Mouse (Mus musculus): ENCODE measurements around the gene Ahnak. TPM values are rescaled to one million over a fixed set of nuclear protein-coding genes. Genes with fewer than 3 reads are reported as not detected.
A peak's percentile ranks its signal among the peaks of the same experiment; 100 is the strongest.

Ahnak gene
- 1,000 to 10,000 TPM in 14 of 26 experiments, 100 to 1,000 TPM in 12; 456 to 7,544 (median 1,268) TPM for total RNA-seq (2018; cell fraction: chromatin; rRNA removed)
- total RNA-seq (2018; cell fraction: cytosol; rRNA removed) = 100 to 1,000 TPM; 156 to 966 (median 391) TPM
- total RNA-seq (2018; cell fraction: nucleus; rRNA removed) = 1,000 to 10,000 TPM in 9 of 26 experiments, 100 to 1,000 TPM in 17; 420 to 2,179 (median 869) TPM
- 97.5 to 169 TPM (median 125 TPM) in 3 replicates for polyA plus RNA-seq (2018)

DNA sequence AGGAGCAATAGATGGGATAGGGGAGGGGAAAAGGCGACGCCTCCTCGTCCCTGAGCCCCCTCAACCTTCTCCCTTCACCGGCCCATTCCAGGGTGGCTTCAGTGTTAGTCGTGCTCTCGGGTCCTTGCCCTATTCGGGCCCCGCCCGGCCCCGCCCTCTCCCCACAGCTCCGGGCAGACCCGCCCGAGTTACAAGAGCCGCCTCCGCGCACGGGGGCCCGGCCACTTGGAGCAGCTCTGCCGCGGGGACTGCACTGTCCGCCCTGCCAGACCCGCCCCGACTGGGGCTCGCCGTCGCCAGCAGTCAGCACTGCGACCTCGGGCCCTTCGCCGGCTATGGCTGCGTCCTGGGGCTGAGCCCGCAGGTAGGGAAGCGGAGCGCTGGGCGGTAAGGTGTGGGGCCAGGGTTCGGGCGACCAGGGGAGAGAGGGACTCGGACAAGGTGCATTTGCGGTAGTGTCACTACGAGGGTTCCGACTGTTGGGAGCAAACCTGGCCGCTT, at the start of gene Ahnak:
TSS of gene Ahnak (plus strand) at position 219 of the 501 bp plus-strand sequence.
- Histone ChIP-seq H3K36me3 (ENCODE audit: inconsistent target) (no peaks in the 10 kb centered on the region), H3K79me2 (ENCODE audit: inconsistent target) (peaks cover 76% of the 10 kb centered on the region), H3K4me3 (ENCODE audit: inconsistent target) (peak within 1 kb of the TSS; percentile 94), H3K27ac (peak within 1 kb of the TSS; percentile 95)
- 2% methylated on average over 27 of the region's 42 CpGs for WGBS (ENCODE audit: missing documents)

DNA sequence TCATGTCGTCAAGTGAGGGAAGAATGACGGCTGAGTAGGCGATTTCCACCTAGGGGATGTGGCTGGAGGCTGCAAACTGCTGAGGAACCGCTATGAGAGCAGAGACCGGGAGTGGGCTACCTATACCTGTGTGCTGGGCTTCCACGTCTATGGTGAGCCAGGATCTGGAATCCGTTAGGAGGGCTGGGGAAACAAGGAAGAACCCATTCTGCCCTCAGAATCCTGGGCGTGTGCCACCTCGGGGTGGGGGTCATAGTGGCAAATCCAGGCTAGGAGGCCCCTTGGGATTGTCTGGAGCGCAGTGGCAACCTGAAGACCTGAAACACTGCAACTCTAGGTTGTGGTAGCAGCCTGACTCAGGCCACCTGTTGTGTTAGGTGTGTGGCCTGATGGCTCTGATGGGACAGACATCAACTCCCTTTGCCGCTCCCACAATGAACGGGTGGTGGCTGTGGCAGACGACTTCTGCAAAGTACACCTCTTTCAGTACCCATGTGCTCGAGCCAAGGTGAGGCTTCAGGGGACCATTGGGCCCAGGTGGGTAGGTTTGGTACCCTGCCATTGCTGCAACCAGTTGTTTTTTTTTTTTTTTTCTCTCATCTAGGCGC, 48.5 kb upstream of the Ahnak start:
- Histone ChIP-seq H3K4me3 (ENCODE audit: inconsistent target) (no peak overlapping the region), H3K36me3 (ENCODE audit: inconsistent target) (peaks cover 20% of the 10 kb centered on the region; the same call in 1 of the 2 replicates)

DNA sequence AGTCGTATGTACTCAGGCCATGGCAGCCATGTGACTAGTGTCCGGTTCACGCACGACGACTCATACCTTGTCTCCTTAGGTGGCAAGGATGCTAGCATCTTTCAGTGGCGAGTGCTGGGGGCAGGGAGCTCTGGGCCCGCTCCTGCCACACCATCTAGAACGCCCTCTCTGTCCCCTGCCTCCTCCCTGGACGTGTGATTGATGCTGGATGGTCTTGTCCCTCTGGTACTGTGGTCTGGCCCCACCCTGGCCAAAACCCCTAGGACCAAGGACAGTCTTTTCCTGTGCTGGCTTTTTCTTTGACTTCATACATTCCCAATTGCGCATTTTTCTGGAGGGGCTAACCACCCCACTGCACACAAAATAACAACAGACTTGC, 48.0 kb upstream of the Ahnak start:
- Histone ChIP-seq H3K4me3 (ENCODE audit: inconsistent target) (peak overlapping the region; percentile 62; the same call in 1 of the 2 replicates), H3K27ac (peak overlapping the region; percentile 57), H3K36me3 (ENCODE audit: inconsistent target) (peaks cover 25% of the 10 kb centered on the region; the same call in 1 of the 2 replicates), H3K79me2 (ENCODE audit: inconsistent target) (peaks cover 40% of the 10 kb centered on the region)
- 75% methylated on average over 10 of the region's 10 CpGs for WGBS (ENCODE audit: missing documents)

More for the DNA sequence above, 48.5 kb upstream of the Ahnak start:
- Histone ChIP-seq H3K79me2 (ENCODE audit: inconsistent target) (peaks cover 35% of the 10 kb centered on the region), H3K27ac (no peak overlapping the region)
- 92% methylated on average over 15 of the region's 15 CpGs for WGBS (ENCODE audit: missing documents)

DNA sequence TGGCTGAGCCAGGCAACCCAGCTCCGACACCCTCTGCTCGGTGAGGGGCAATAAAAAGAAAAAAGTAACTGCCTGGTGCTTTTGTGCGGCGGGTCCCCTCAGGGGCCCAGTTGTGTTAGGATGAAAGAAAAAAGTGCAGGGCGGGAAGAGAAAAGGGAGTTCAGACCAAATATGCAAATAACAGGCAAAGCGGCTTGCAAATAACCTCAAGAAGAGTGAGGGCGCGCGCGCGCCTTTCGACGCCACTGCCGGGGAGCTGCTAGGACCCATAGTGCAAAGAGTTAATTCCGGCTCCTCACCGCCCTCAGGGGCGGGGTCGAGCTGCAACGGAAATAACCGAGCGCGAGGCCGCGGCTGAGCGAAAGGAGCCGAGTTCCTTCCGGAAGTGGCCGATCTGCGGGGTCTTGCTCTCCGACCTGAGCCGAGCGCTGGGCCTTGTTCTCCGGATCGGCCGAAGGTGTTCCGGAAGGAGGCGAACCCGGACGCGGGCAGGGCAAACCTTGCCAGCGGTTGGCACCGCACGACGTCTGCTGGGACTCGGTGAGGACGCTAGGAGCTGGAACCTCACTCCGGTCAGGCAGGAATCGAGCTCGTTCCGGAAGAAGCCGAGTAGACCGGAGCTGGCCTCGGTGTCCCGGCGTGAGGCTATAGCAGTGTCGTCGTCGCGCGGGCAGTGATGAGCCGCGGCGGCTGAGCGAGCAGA, 47.4 kb upstream of the Ahnak start, which contains the start of gene Mta2:
TSS of gene Mta2 (plus strand) at position 361 of the 703 bp plus-strand sequence.
- Histone ChIP-seq H3K27ac (peak within 1 kb of the TSS; percentile 57), H3K36me3 (ENCODE audit: inconsistent target) (peaks cover 24% of the 10 kb centered on the region; the same call in 1 of the 2 replicates), H3K4me3 (ENCODE audit: inconsistent target) (peak within 1 kb of the TSS; percentile 62), H3K79me2 (ENCODE audit: inconsistent target) (peaks cover 46% of the 10 kb centered on the region)
- 3% methylated on average over 51 of the region's 64 CpGs for WGBS (ENCODE audit: missing documents)

DNA sequence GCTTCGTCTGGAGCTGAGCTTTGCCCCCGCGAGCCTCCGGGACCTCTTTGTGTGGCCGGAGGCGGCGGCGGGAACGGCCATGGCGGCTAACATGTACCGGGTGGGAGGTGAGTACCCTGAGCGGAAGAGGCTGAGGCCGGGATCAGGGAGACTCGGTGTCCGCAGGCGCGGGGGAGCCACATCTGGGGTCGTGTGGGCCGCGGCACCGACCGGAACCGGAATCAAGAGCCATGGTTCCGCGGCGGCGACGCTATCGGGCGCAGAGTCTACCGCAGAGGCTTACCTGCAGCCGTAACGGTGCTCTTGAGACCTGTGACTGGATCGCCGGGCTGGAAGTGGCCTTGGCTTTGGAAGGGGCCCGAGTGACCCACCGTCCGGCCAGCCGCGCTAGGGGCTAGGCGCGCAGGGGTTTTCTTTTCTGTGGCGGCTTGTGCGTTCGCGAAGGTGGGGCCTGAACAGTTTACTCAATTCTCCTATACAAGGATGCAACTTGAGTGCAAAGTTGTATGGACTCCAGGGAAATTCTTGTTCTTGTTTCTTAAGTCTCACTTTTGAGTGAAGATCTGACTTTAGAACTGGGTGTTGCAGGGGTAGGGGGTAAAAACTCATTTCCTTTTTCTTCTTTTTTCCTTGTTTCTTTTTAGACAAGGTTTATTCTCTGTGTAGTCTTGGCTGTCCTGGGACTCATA, 46.7 kb upstream of the Ahnak start:
- H3K36me3 ChIP-seq (ENCODE audit: inconsistent target) = peaks cover 22% of the 10 kb centered on the region
- H3K4me3 ChIP-seq (ENCODE audit: inconsistent target) = peak overlapping the region; percentile 62
- peaks cover 53% of the 10 kb centered on the region for H3K79me2 ChIP-seq (ENCODE audit: inconsistent target)
- under 1% methylated on average over 43 of the region's 46 CpGs for WGBS (ENCODE audit: missing documents)
- H3K27ac ChIP-seq = peak overlapping the region; percentile 57

DNA sequence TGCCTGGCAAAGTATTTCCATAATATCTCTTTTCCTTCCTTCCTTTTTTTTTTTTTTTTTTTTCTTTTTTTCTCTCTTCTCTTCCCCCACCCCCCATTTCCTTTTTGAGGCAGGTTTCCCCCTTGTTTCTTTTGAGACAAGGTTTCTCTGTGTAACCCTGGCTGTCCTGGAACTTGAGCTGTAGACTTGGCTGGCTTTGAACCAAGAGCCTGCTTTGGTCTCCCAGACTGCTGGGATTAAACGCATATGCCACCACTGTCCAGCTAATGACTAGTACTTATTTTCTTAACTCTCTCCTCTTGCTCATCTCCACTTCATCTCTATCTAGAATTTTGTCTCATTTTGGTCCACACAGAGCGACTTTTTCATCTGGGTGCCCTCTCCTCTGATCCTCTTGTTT, 46.0 kb upstream of the Ahnak start:
- Histone ChIP-seq H3K36me3 (ENCODE audit: inconsistent target) (peaks cover 26% of the 10 kb centered on the region), H3K79me2 (ENCODE audit: inconsistent target) (peaks cover 56% of the 10 kb centered on the region), H3K4me3 (ENCODE audit: inconsistent target) (peak overlapping the region; percentile 62), H3K27ac (peak overlapping the region; percentile 57)
- WGBS (ENCODE audit: missing documents) = 41% methylated on average over 2 of the region's 2 CpGs

DNA sequence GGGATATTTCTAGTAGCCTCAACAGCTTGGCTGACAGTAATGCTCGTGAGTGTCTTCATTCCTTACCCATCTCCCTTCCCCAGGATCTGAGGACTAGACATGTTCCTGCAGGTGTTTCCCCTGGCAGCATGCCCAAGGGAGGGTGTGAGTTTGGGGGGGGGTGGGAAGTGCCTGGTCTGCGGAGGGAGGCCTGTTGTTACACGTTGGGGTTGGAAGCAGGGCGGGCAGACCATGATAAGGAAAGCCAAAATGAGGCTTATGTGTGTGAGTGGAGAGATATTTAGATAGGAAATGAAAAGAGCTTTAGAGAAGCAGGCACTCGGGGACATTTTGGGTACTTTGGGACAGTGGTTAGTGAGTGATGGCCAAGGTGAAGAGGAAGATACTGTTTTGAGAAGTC, 45.0 kb upstream of the Ahnak start:
- no peak overlapping the region; the same call in 1 of the 2 replicates for H3K4me3 ChIP-seq (ENCODE audit: inconsistent target)
- H3K79me2 ChIP-seq (ENCODE audit: inconsistent target) = peaks cover 56% of the 10 kb centered on the region
- H3K27ac ChIP-seq = no peak overlapping the region
- WGBS (ENCODE audit: missing documents) = 9% methylated on average over 4 of the region's 5 CpGs
- peaks cover 36% of the 10 kb centered on the region for H3K36me3 ChIP-seq (ENCODE audit: inconsistent target)

DNA sequence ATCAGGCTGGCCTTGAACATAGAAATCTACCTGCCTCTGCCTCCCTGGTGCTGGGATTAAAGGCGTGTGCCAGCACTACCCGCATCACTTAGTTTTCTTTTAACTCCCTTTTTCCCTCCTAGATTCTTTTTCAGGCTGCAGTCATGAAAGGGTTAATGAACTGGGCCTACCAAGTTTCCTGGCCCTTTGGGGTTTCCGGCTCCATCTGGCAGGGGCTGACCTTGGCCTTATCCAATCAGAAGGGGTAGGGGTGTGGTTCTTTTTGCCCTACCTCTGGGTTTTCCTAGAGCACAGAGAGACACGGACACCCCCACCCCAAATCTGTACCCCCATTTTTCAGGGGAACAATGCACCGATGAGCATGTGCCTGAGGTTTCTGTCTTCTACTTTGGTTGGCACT, 44.3 kb upstream of the Ahnak start:
- H3K36me3 ChIP-seq (ENCODE audit: inconsistent target) = peaks cover 43% of the 10 kb centered on the region
- peak overlapping the region; percentile 38; the same call in 1 of the 2 replicates for H3K27ac ChIP-seq
- 18% methylated on average over 5 of the region's 5 CpGs for WGBS (ENCODE audit: missing documents)
- H3K4me3 ChIP-seq (ENCODE audit: inconsistent target) = peak overlapping the region; percentile 13; the same call in 1 of the 2 replicates
- peaks cover 56% of the 10 kb centered on the region for H3K79me2 ChIP-seq (ENCODE audit: inconsistent target)

DNA sequence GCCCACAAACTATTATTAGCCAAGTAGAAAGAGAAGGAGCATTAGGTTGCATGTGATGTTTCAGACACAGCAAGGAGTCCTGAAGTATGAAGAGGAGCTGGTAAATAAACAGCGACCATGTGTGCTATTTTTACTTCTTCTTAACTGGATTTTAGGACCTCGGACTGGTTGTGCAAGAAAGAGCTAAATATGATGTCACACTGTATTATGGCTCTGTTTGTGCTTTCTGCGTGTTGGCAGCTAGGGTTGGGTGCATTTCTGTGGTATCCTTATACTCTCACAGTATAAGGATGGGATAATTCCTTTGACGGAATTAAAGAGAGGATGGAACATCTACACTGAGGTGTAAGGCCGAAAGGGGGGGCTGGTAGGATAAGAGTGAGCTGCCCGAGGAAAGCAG, 43.8 kb upstream of the Ahnak start:
- 45% methylated on average over 6 of the region's 6 CpGs for WGBS (ENCODE audit: missing documents)
- H3K79me2 ChIP-seq (ENCODE audit: inconsistent target) = peaks cover 56% of the 10 kb centered on the region
- H3K4me3 ChIP-seq (ENCODE audit: inconsistent target) = peak overlapping the region; percentile 13; the same call in 1 of the 2 replicates
- H3K27ac ChIP-seq = peak overlapping the region; percentile 38; the same call in 1 of the 2 replicates
- peaks cover 46% of the 10 kb centered on the region for H3K36me3 ChIP-seq (ENCODE audit: inconsistent target)

DNA sequence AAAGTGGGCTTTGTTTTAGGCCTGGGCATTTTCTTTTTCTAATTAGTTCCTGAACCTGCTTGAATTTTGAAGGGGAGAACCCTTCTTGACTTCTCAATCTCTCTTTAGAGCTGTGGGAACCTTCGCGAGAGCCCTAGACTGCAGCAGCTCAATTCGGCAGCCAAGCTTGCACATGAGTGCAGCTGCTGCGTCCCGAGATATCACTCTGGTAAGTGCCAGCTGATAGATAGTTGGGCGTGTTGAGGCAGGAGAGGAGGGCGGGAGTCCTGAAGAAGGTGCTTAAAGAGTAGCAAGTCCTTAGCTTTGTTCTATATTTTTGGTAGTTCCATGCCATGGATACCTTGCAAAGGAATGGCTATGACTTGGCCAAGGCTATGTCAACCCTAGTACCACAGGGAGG, 42.2 kb upstream of the Ahnak start:
- Histone ChIP-seq H3K4me3 (ENCODE audit: inconsistent target) (no peak overlapping the region), H3K79me2 (ENCODE audit: inconsistent target) (peaks cover 56% of the 10 kb centered on the region), H3K27ac (no peak overlapping the region), H3K36me3 (ENCODE audit: inconsistent target) (peaks cover 62% of the 10 kb centered on the region)
- 95% methylated on average over 7 of the region's 7 CpGs for WGBS (ENCODE audit: missing documents)

DNA sequence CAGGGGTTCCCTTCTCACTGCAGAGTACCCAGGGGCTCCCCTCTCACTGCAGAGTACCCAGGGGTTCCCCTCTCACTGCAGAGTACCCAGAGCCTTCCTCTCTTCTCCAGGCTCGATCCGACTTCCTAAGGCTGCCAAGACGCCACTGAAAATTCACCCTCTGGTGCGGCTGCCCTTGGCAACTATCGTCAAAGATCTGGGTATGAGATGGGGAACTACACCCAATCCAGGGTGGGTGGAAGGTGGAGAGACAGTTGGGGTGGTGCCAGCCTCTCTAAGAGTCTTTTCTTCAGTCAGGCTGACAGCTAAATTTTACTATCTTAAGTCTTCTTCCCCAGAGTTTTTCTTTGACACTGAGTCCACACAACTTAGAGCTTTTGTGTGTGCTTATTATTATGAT, 38.9 kb upstream of the Ahnak start:
- H3K4me3 ChIP-seq (ENCODE audit: inconsistent target) = no peak overlapping the region
- peaks cover 40% of the 10 kb centered on the region for H3K79me2 ChIP-seq (ENCODE audit: inconsistent target)
- 86% methylated on average over 2 of the region's 5 CpGs for WGBS (ENCODE audit: missing documents)
- no peak overlapping the region for H3K27ac ChIP-seq
- peaks cover 65% of the 10 kb centered on the region for H3K36me3 ChIP-seq (ENCODE audit: inconsistent target)

DNA sequence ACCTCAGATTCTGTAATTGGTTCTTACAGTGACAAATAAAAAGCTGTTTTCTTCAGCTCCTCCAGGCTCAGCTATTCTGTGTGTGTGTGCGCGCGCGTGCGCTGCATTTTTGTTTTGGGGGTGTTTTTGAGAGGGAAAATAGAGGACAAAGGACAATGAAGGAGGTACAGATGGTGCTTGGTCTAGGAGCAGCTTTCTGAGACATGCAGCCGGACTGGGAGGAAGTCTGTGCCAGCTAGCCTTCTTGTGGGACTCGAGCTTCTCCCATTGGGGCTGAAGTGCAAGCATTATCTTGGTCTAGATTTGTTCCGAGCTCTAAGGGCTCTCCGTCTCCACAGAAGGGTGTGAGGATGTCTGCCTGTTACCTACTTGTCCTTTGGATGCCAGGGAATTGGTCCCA, 36.8 kb upstream of the Ahnak start:
- no peak overlapping the region for H3K4me3 ChIP-seq (ENCODE audit: inconsistent target)

DNA sequence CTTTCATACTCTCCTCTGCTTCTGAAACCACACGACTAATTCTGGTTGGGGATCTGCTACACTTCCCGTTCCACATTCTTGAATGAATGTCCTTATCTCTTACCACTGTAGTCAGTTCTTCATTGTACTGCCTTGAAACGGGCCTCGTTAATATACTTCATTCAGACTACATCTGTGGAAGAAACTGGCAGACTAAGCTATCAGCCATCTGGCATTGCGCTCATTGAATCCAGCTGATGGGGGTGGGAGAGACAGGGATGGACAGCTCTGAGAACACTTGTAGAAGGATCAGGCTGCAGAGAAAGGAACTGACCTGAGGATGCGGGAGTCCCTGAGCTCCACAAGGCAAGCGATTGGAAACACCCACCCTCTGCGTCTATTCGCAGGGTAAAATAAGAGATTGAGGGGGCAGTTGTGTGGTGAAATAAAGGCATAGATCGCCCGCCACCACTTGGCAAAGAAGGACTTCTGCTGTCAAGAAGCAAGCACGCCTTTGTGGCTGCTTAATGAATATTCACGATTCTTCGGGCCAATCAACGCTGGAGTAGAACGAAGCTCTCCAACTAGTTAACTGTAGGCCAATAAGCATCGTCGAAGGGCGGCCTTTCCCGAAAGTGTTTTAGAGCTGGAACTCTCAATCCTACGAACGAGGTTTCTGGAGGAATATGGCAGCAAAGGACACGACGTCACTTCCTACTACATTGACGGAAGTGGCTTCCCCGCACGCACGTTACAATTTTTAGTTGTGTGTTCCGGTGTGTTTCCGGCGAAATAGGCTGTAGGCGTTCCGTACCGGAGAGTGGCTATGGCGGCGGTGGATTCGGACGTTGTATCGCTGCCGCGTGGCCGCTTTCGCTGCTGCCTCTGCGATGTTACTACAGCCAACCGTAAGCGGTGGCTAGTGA, 35.7 kb upstream of the Ahnak start, which contains the start of gene Tut1:
TSS of gene Tut1 (plus strand) at position 713 of the 905 bp plus-strand sequence.
- Histone ChIP-seq H3K36me3 (ENCODE audit: inconsistent target) (peaks cover 39% of the 10 kb centered on the region), H3K27ac (peak within 1 kb of the TSS; percentile 70), H3K4me3 (ENCODE audit: inconsistent target) (peak within 1 kb of the TSS; percentile 97), H3K79me2 (ENCODE audit: inconsistent target) (peaks cover 47% of the 10 kb centered on the region)
- WGBS (ENCODE audit: missing documents) = under 1% methylated on average over 40 of the region's 46 CpGs

More for the DNA sequence above, 36.8 kb upstream of the Ahnak start:
- no peak overlapping the region for H3K27ac ChIP-seq
- 89% methylated on average over 9 of the region's 9 CpGs for WGBS (ENCODE audit: missing documents)
- peaks cover 40% of the 10 kb centered on the region for H3K79me2 ChIP-seq (ENCODE audit: inconsistent target)
- H3K36me3 ChIP-seq (ENCODE audit: inconsistent target) = peaks cover 50% of the 10 kb centered on the region
